In genomic region chr4:106227428-106227827, GRCm38 (mm10) we compare ENCODE assay signal across 12 mouse cellular contexts.
A peak's percentile ranks its signal among the peaks of the same experiment; 100 is the strongest.
DNase-seq lines count a peak whose midpoint lies in the region; ATAC-seq and TF ChIP-seq lines count a peak whose summit lies in the region.
"Had no signal": no experiment of that assay in that cellular context is flagged by ENCODE, and none has a peak within 500 bp of the region (broad histone marks: within the 10 kb centered on the region; RNA-seq: fewer than 3 reads in every experiment).

No protein-coding gene starts in this region.

- H3K4me3 ChIP-seq in kidney, postnatal 0 days (replicated peaks; ENCODE audit: low read depth, low read length) = no peak overlapping the region
- H3K4me3 ChIP-seq in kidney, embryonic 15.5 days (replicated peaks) = no peak overlapping the region
- no peak overlapping the region for H3K4me3 ChIP-seq in testis, adult 2 months (ENCODE audit: control insufficient read depth, low read depth, low read length)
- H3K4me3 ChIP-seq in stomach, postnatal 0 days (ENCODE audit: low read depth, low read length) = no peak overlapping the region
- H3K4me3 ChIP-seq in lung, adult 2 months (replicated peaks; ENCODE audit: extremely low read depth, low read depth, low read length) = no peak overlapping the region
- H3K4me3 ChIP-seq: limb, embryonic 12.5 days had no signal

- no peak overlapping the region for H3K27ac ChIP-seq in kidney, postnatal 0 days
- no peak overlapping the region for H3K27ac ChIP-seq in kidney, embryonic 15.5 days
- H3K27ac ChIP-seq in testis, adult 2 months (ENCODE audit: control insufficient read depth, insufficient read depth, low read depth, low read length) = no peak overlapping the region
- no peak overlapping the region for H3K27ac ChIP-seq in stomach, postnatal 0 days (replicated peaks)
- H3K27ac ChIP-seq: limb, embryonic 12.5 days had no signal

- H3K9me3 ChIP-seq in kidney, postnatal 0 days (replicated peaks; ENCODE audit: low read length) = no peaks in the 10 kb centered on the region
- H3K9me3 ChIP-seq in kidney, embryonic 15.5 days (replicated peaks) = no peaks in the 10 kb centered on the region
- H3K9me3 ChIP-seq in stomach, postnatal 0 days (ENCODE audit: control insufficient read depth, low read length) = no peaks in the 10 kb centered on the region
- H3K9me3 ChIP-seq: limb, embryonic 12.5 days had no signal

- no peak overlapping the region for H3K9ac ChIP-seq in kidney, postnatal 0 days (ENCODE audit: low read depth, low read length)
- H3K9ac ChIP-seq in kidney, embryonic 15.5 days = no peak overlapping the region
- no peak overlapping the region for H3K9ac ChIP-seq in stomach, postnatal 0 days (ENCODE audit: low read length)
- H3K9ac ChIP-seq: limb, embryonic 12.5 days had no signal

- 53% methylated on average over 8 of the region's 8 CpGs for WGBS in kidney, postnatal 0 days
- WGBS in kidney, embryonic 15.5 days = 64% methylated on average over 8 of the region's 8 CpGs
- 64% methylated on average over 8 of the region's 8 CpGs for WGBS in stomach, postnatal 0 days
- WGBS in lung, adult 2 months = 61% methylated on average over 8 of the region's 8 CpGs

- no peaks in the 10 kb centered on the region for H3K36me3 ChIP-seq in kidney, postnatal 0 days (ENCODE audit: insufficient read depth, low read length)
- no peaks in the 10 kb centered on the region for H3K36me3 ChIP-seq in kidney, embryonic 15.5 days
- no peaks in the 10 kb centered on the region for H3K36me3 ChIP-seq in testis, adult 2 months (ENCODE audit: control insufficient read depth, insufficient read depth, low read length)
- H3K36me3 ChIP-seq in stomach, postnatal 0 days (ENCODE audit: control insufficient read depth, insufficient read depth, low read length) = no peaks in the 10 kb centered on the region
- H3K36me3 ChIP-seq: limb, embryonic 12.5 days had no signal

- peak; percentile 55; the same call in 1 of the 2 replicates for TF ChIP-seq CTCF in kidney, postnatal 0 days (IDR thresholded peaks at IDR 0.05; ENCODE audit: low read depth)
- TF ChIP-seq CTCF in testis, adult 2 months (IDR thresholded peaks at IDR 0.05; ENCODE audit: control insufficient read depth, insufficient read depth, insufficient replicate concordance, low read depth, low read length) = peak; percentile 29; the same call in 1 of the 2 replicates
- peak; percentile 54 for TF ChIP-seq CTCF in stomach, postnatal 0 days (IDR thresholded peaks at IDR 0.05; ENCODE audit: low read depth)
- TF ChIP-seq CTCF in lung, adult 2 months (IDR thresholded peaks at IDR 0.05; ENCODE audit: insufficient read depth, low read length) = no peak

- no peak for TF ChIP-seq POLR2A in testis, adult 2 months (IDR thresholded peaks at IDR 0.05; ENCODE audit: control insufficient read depth, low read depth, low read length)
- no peak for TF ChIP-seq POLR2A in lung, adult 2 months (IDR thresholded peaks at IDR 0.05; ENCODE audit: borderline replicate concordance, extremely low read depth, low read depth, low read length)

- peaks cover 2% of the 10 kb centered on the region; the same call in 1 of the 2 replicates for H3K4me1 ChIP-seq in kidney, postnatal 0 days (replicated peaks; ENCODE audit: insufficient read depth, low read length)
- peaks cover 5% of the 10 kb centered on the region for H3K4me1 ChIP-seq in kidney, embryonic 15.5 days
- peaks cover 3% of the 10 kb centered on the region for H3K4me1 ChIP-seq in testis, adult 2 months (ENCODE audit: control insufficient read depth, insufficient read depth, low read length)
- H3K4me1 ChIP-seq in stomach, postnatal 0 days (replicated peaks; ENCODE audit: control insufficient read depth, insufficient read depth) = no peaks in the 10 kb centered on the region
- H3K4me1 ChIP-seq in lung, adult 2 months (ENCODE audit: control insufficient read depth, insufficient read depth, low read length) = no peaks in the 10 kb centered on the region; the same call in 1 of the 2 replicates

- no peak overlapping the region for H3K4me2 ChIP-seq in kidney, postnatal 0 days (ENCODE audit: low read length)
- no peak overlapping the region for H3K4me2 ChIP-seq in kidney, embryonic 15.5 days
- H3K4me2 ChIP-seq in stomach, postnatal 0 days (replicated peaks; ENCODE audit: low read depth) = no peak overlapping the region
- H3K4me2 ChIP-seq: limb, embryonic 12.5 days had no signal

- ATAC-seq in kidney, postnatal 0 days (replicated peaks; ENCODE audit: low FRiP score, low read depth) = no peak
- ATAC-seq in kidney, embryonic 15.5 days (replicated peaks; ENCODE audit: low FRiP score) = no peak
- no peak for ATAC-seq in stomach, postnatal 0 days (ENCODE audit: low FRiP score, low TSS enrichment)
- ATAC-seq: forebrain, embryonic 16.5 days had no signal

- H3K27me3 ChIP-seq in kidney, postnatal 0 days (ENCODE audit: insufficient read depth, low read length) = no peaks in the 10 kb centered on the region
- H3K27me3 ChIP-seq in kidney, embryonic 15.5 days = no peaks in the 10 kb centered on the region
- no peaks in the 10 kb centered on the region for H3K27me3 ChIP-seq in testis, adult 2 months (ENCODE audit: control insufficient read depth, insufficient read depth, low read length)
- no peaks in the 10 kb centered on the region for H3K27me3 ChIP-seq in stomach, postnatal 0 days (ENCODE audit: control insufficient read depth, insufficient read depth, low read length)

- DNase-seq in embryo, embryonic 10 days (ENCODE audit: low spot score) = peak; percentile 27
- no peak for DNase-seq in embryo, embryonic 9.5 days (ENCODE audit: extremely low spot score)
- DNase-seq in kidney, postnatal 0 days (ENCODE audit: low spot score) = peak; percentile 44
- DNase-seq in testis, postnatal 10 days (ENCODE audit: low spot score) = no peak
- no peak for DNase-seq in stomach, postnatal 0 days (ENCODE audit: low spot score)
- no peak for DNase-seq in lung, adult 2 months
- DNase-seq: heart, adult 18-20 months; lung, postnatal 4 days had no signal

- TF ChIP-seq EP300 in stomach, postnatal 0 days (optimal IDR thresholded peaks at IDR 0.05) = no peak

Comparison
In these comparisons a context has a peak if more than half of its experiments do, and no peak if none do; other contexts are left out.
1. DNase-seq: peak in embryo, embryonic 10 days (single experiment) and kidney, postnatal 0 days (single experiment); none in embryo, embryonic 9.5 days (single experiment), testis, postnatal 10 days (single experiment), stomach, postnatal 0 days (single experiment) and lung, adult 2 months (single experiment).